Mouse (Mus musculus) intestine, embryonic 16.5 days (tissue): Measurements from ENCODE around the gene Ankrd34c. TPM values are rescaled to one million over a fixed set of nuclear protein-coding genes. Genes with fewer than 3 reads are reported as not detected.

Experiments
- ATAC-seq: fragments of 200-750 bp; cut with Nextera tagmentation; 2 replicates; pipeline ENCODE4 v1.8.0; 2017; ENCODE audit warnings: moderate TSS enrichment, moderate library complexity
- H3K27ac ChIP-seq: fragments of 300-500 bp; sonication (generic); 2 replicates; pipeline ENCODE4 v1.5.1; 2014; ENCODE audit warnings: mild to moderate bottlenecking, low read length
- H3K27me3 ChIP-seq: fragments of 300-500 bp; sonication (generic); replicated peaks from 2 replicates; pipeline ENCODE4 v1.6.1; 2014; ENCODE audit warnings: low read length, control low read depth, mixed read lengths; ENCODE audit not compliant: control insufficient read depth, insufficient read depth
- H3K36me3 ChIP-seq: fragments of 300-500 bp; sonication (generic); 2 replicates; pipeline ENCODE4 v1.6.1; 2014; ENCODE audit warnings: low read length, control low read depth; ENCODE audit not compliant: control insufficient read depth, insufficient read depth
- H3K4me1 ChIP-seq: fragments of 300-500 bp; sonication (generic); 2 replicates; pipeline ENCODE4 v1.6.1; 2014; ENCODE audit warnings: low read length, control low read depth, mixed read lengths; ENCODE audit not compliant: control insufficient read depth, insufficient read depth
- H3K4me2 ChIP-seq: fragments of 300-500 bp; sonication (generic); 2 replicates; pipeline ENCODE4 v1.6.1; 2014; ENCODE audit warnings: low read depth, low read length, control low read depth
- H3K4me3 ChIP-seq: fragments of 300-500 bp; sonication (generic); 2 replicates; pipeline ENCODE4 v1.5.1; 2014; ENCODE audit warnings: mild to moderate bottlenecking, low read length
- H3K9ac ChIP-seq: fragments of 300-500 bp; sonication (generic); 2 replicates; pipeline ENCODE4 v1.6.1; 2014; ENCODE audit warnings: low read depth, low read length
- H3K9me3 ChIP-seq: fragments of 300-500 bp; sonication (generic); 2 replicates; pipeline ENCODE4 v1.6.1; 2016; ENCODE audit warnings: low read length, control low read depth; ENCODE audit not compliant: control insufficient read depth
- WGBS: fragments of 180-500 bp; shearing (Covaris S2); extraction: QIAGEN DNeasy Blood & Tissue Kit; methylation state at CpG from one replicate; pipeline ENCODE4 v1.1.7; 2014; 5-methylcytosine and 5-hydroxymethylcytosine counted together
- polyA plus RNA-seq: library from polyadenylated mRNA; unstranded; fragments of >200 nt; fragmentation: Nextera tagmentation; extraction: Ambion mirVana; gene quantifications from 2 replicates; pipeline ENCODE4 v1.2.1, GENCODE M21; 2015

The Ankrd34c gene
- polyA plus RNA-seq, 1 experiment from 2014 or later = not detected

- H3K4me3 ChIP-seq = no peak overlapping the region
Measured at GRCm38 (mm10) chr9:89687503-89688226, 50.6 kb downstream of the Ankrd34c start.

GRCm38 (mm10) chr9:89686262-89686661, 52.0 kb downstream of the Ankrd34c start:
- H3K4me2 ChIP-seq = no peak overlapping the region
- H3K27ac ChIP-seq = no peak overlapping the region
- ATAC-seq = no peak
- H3K9ac ChIP-seq = no peak overlapping the region
- H3K27me3 ChIP-seq = no peaks in the 10 kb centered on the region
- H3K36me3 ChIP-seq = no peaks in the 10 kb centered on the region
- WGBS = 70% methylated on average over 2 of the region's 2 CpGs
- no peaks in the 10 kb centered on the region for H3K4me1 ChIP-seq
- no peak overlapping the region for H3K4me3 ChIP-seq
- H3K9me3 ChIP-seq = no peaks in the 10 kb centered on the region

More at GRCm38 (mm10) chr9:89687503-89688226, 50.6 kb downstream of the Ankrd34c start:
- Histone ChIP-seq H3K4me2 (no peak overlapping the region), H3K9ac (no peak overlapping the region), H3K27ac (no peak overlapping the region), H3K36me3 (no peaks in the 10 kb centered on the region), H3K9me3 (no peaks in the 10 kb centered on the region), H3K4me1 (no peaks in the 10 kb centered on the region), H3K27me3 (no peaks in the 10 kb centered on the region)
- no peak for ATAC-seq
- whole genome bisulfite sequencing = 54% methylated on average over 10 of the region's 10 CpGs

- Histone ChIP-seq H3K4me1 (no peaks in the 10 kb centered on the region), H3K36me3 (no peaks in the 10 kb centered on the region), H3K4me2 (no peak overlapping the region), H3K27me3 (no peaks in the 10 kb centered on the region), H3K27ac (no peak overlapping the region), H3K4me3 (no peak overlapping the region), H3K9me3 (no peaks in the 10 kb centered on the region), H3K9ac (no peak overlapping the region)
- no peak for ATAC-seq
- WGBS = 43% methylated on average over 1 of the region's 1 CpGs
Measured at GRCm38 (mm10) chr9:89678974-89679373, 59.3 kb downstream of the Ankrd34c start.

Other genes starting within 250 kb of the Ankrd34c start
- gene Minar1, start 115.3 kb downstream of the Ankrd34c start, polyA plus RNA-seq = 0.31 and 0.39 TPM in 2 replicates
- 132 and 133 TPM in 2 replicates for gene Tmed3, start 33.4 kb downstream of the Ankrd34c start, polyA plus RNA-seq
- gene Rasgrf1, start 171.4 kb upstream of the Ankrd34c start, polyA plus RNA-seq = 0.12 and 0.20 TPM in 2 replicates